Mouse (Mus musculus) liver, embryonic 15.5 days (tissue): ENCODE measurements around the gene Abhd14b. TPM values are rescaled to one million over a fixed set of nuclear protein-coding genes. Genes with fewer than 3 reads are reported as not detected.

Source experiments
- ATAC-seq: fragments of 200-750 bp; cut with Nextera tagmentation; 2 replicates; pipeline ENCODE4 v1.8.0; 2017; ENCODE audit warnings: moderate number of reproducible peaks, mild to moderate bottlenecking, moderate library complexity; ENCODE audit not compliant: insufficient read depth
- H3K27ac ChIP-seq: fragments of 300-500 bp; sonication (generic); replicated peaks from 2 replicates; pipeline ENCODE4 v1.5.1; 2015; ENCODE audit warnings: mild to moderate bottlenecking, inconsistent platforms
- H3K27me3 ChIP-seq: fragments of 300-500 bp; sonication (generic); 2 replicates; pipeline ENCODE4 v1.6.1; 2015; ENCODE audit warnings: mild to moderate bottlenecking, inconsistent platforms
- H3K36me3 ChIP-seq: fragments of 300-500 bp; sonication (generic); replicated peaks from 2 replicates; pipeline ENCODE4 v1.6.1; 2015; ENCODE audit warnings: moderate library complexity, mild to moderate bottlenecking, inconsistent platforms
- H3K4me1 ChIP-seq: fragments of 300-500 bp; sonication (generic); replicated peaks from 2 replicates; pipeline ENCODE4 v1.6.1; 2015; ENCODE audit warnings: inconsistent platforms
- H3K4me2 ChIP-seq: fragments of 300-500 bp; sonication (generic); 2 replicates; pipeline ENCODE4 v1.6.1; 2015; ENCODE audit warnings: moderate library complexity, mild to moderate bottlenecking, inconsistent platforms
- H3K4me3 ChIP-seq: fragments of 300-500 bp; sonication (generic); replicated peaks from 2 replicates; pipeline ENCODE4 v1.5.1; 2015; ENCODE audit warnings: mild to moderate bottlenecking, inconsistent platforms
- H3K9ac ChIP-seq: fragments of 300-500 bp; sonication (generic); 2 replicates; pipeline ENCODE4 v1.6.1; 2015; ENCODE audit warnings: moderate library complexity, mild to moderate bottlenecking, inconsistent platforms
- H3K9me3 ChIP-seq: fragments of 300-500 bp; sonication (generic); replicated peaks from 2 replicates; pipeline ENCODE4 v1.6.1; 2016; ENCODE audit warnings: inconsistent platforms
- WGBS: fragments of 180-500 bp; shearing (Covaris S2); methylation state at CpG from one replicate; pipeline ENCODE4 v1.1.7; 2015; ENCODE audit warnings: mixed read lengths; ENCODE audit not compliant: insufficient replicate concordance; 5-methylcytosine and 5-hydroxymethylcytosine counted together
- polyA plus RNA-seq: library from polyadenylated mRNA; unstranded; fragments of >200 nt; fragmentation: Nextera tagmentation; extraction: Ambion mirVana; gene quantifications from 2 replicates; pipeline ENCODE4 v1.2.1, GENCODE M21; 2015

The Abhd14b gene
- polyA plus RNA-seq, 1 experiment from 2014 or later: 29.0 TPM

DNA sequence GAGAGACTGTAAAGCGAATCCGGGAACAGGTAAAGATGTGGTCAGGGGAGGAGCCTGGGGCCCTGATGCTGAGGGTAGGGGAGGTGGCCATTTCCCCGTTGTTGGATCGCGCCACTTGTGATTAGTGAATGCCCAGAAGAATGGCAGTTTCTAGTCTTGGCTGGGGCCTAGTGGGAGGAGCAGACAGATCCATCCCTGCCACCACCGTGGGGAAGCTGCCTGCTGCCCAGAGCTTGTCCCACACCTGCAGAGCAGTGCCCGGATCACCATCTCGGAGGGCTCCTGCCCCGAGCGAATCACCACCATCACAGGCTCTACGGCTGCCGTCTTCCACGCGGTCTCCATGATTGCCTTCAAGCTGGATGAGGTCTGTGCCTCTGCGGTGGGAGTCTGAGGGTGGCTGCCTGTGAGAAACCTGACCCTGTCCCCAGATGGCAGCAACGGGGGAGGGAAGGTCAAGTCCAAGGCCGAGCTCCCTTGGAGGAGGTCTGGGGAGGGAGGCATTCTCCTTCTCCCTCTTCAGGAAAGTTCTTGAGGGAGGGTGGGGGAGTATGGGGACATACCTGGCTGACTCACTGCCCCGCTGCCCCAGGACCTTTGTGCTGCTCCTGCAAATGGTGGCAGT is 13.3 kb downstream of the Abhd14b start:
- no peak for ATAC-seq
- Histone ChIP-seq H3K9ac (no peak overlapping the region), H3K27ac (no peak overlapping the region), H3K4me3 (no peak overlapping the region), H3K4me1 (peaks cover 6% of the 10 kb centered on the region), H3K9me3 (no peaks in the 10 kb centered on the region), H3K4me2 (no peak overlapping the region), H3K36me3 (no peaks in the 10 kb centered on the region), H3K27me3 (peaks cover 29% of the 10 kb centered on the region)
- WGBS: 71% methylated on average over 18 of the region's 18 CpGs

DNA sequence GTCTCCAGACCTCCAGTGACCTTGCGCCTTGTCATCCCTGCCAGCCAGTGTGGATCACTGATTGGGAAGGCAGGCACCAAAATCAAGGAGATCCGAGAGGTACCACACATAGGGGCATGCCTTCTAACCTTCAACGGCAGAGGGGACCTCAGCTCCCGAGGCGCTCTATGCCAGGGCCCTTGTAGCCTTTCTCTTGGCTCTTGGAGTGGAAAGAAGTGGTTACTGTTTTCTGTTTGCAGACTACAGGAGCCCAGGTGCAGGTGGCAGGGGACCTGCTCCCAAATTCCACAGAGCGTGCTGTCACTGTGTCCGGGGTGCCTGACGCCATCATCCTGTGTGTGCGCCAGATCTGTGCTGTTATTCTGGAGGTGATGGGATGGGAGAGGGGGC is 13.8 kb downstream of the Abhd14b start:
- H3K36me3 ChIP-seq: no peaks in the 10 kb centered on the region
- H3K4me2 ChIP-seq: no peak overlapping the region
- H3K27ac ChIP-seq: no peak overlapping the region
- 73% methylated on average over 9 of the region's 9 CpGs for WGBS
- no peak overlapping the region for H3K4me3 ChIP-seq
- no peak for ATAC-seq
- H3K9me3 ChIP-seq: no peaks in the 10 kb centered on the region
- no peak overlapping the region for H3K9ac ChIP-seq
- peaks cover 5% of the 10 kb centered on the region for H3K4me1 ChIP-seq
- peaks cover 32% of the 10 kb centered on the region for H3K27me3 ChIP-seq

DNA sequence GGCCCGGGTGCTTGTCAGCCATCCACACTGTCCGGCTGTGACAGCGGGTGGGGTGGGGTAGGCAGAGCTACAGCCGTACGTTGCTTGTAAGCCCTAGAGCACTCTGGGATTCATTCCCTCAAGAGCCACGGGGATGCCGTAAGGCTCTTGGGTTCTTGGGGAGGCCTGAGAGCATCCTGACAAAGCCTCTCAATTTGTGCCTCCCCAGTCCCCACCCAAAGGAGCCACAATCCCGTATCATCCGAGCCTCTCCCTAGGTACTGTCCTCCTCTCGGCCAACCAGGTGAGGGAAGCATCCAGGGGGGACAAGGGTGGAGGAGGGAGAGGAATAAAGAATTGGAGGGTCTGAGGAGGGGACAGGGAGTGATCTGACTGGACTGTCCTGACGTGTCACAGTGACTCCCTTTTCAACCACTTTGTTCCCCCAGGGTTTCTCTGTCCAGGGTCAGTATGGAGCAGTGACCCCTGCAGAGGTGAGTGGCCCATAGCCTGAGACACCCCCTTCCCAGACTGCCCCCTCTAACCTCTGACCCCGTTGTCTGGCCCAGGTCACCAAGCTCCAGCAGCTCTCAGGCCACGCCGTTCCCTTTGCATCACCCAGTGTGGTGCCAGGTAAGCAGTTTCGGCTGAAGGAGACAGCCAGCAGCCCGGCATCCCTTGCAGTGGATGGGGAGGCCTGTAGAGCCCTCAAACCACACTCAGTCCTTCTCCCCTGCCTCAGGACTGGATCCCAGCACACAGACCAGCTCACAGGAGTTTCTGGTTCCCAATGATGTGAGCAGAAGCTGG is 14.6 kb downstream of the Abhd14b start:
- H3K9me3 ChIP-seq: no peaks in the 10 kb centered on the region
- no peak overlapping the region for H3K4me3 ChIP-seq
- no peak overlapping the region for H3K9ac ChIP-seq
- H3K36me3 ChIP-seq: no peaks in the 10 kb centered on the region
- peaks cover 5% of the 10 kb centered on the region for H3K4me1 ChIP-seq
- no peak for ATAC-seq
- 66% methylated on average over 16 of the region's 16 CpGs for WGBS
- peaks cover 39% of the 10 kb centered on the region for H3K27me3 ChIP-seq
- H3K4me2 ChIP-seq: no peak overlapping the region
- H3K27ac ChIP-seq: no peak overlapping the region

DNA sequence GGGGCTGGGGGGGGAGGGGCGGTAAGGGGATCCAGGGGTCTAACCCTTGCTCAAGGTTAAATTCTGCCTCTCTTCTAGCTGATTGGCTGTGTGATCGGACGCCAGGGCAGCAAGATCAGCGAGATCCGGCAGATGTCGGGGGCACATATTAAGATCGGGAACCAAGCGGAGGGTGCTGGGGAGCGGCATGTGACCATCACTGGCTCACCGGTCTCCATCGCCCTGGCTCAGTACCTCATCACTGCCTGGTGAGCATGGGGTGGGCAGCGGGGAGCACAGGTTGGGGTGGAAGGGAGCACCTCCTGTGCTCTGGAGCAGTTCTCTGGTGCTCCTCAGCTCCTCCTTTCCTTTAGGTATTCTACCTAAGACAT is 15.2 kb downstream of the Abhd14b start:
- Histone ChIP-seq H3K27ac (no peak overlapping the region), H3K4me1 (peaks cover 5% of the 10 kb centered on the region), H3K4me2 (no peak overlapping the region), H3K4me3 (no peak overlapping the region), H3K27me3 (peaks cover 43% of the 10 kb centered on the region), H3K36me3 (no peaks in the 10 kb centered on the region), H3K9ac (no peak overlapping the region), H3K9me3 (no peaks in the 10 kb centered on the region)
- no peak for ATAC-seq
- WGBS: 80% methylated on average over 12 of the region's 12 CpGs

DNA sequence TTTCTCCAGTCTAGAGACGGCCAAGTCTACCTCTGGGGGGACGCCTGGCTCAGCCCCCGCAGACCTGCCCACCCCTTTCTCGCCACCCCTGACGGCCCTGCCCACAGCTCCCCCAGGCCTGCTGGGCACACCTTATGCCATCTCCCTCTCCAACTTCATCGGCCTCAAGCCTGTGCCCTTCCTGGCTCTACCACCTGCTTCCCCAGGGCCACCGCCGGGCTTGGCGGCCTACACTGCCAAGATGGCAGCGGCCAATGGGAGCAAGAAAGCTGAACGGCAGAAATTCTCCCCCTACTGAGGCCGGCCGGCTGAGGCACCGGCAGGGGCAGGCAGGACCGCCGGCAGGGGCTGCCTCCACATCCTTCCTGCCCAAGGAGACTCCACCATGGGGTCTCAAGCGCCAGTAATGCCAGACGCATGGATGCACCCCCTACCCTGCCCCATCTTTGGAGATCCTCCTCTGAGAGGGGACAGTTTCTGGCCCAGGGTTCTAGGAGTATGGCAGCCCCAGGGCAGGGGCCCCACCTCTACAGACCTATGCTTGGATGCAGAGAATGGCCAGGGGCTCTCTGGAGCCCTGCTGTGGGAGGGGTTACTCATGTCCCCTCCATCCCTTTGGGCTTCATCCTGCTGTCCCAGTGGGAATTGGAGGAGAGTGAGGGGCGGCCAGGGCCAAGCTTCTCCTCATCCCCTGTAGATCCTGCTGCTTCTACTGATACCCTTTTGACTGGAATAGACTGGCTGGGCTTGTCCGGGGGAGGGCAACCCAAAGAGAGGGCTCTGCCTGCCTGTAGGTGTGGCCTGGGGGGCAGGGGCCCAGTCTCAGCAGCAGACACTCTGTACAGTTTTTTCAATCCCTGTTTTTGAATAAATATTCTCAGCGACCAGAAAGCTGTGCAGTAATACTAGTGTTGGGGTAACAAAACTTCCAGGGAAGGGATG is 16.1 kb downstream of the Abhd14b start:
- H3K4me1 ChIP-seq: peaks cover 5% of the 10 kb centered on the region
- H3K27ac ChIP-seq: no peak overlapping the region
- H3K27me3 ChIP-seq: peaks cover 43% of the 10 kb centered on the region
- no peak overlapping the region for H3K4me2 ChIP-seq
- no peak overlapping the region for H3K9ac ChIP-seq
- no peak for ATAC-seq
- H3K36me3 ChIP-seq: no peaks in the 10 kb centered on the region
- WGBS: 77% methylated on average over 21 of the region's 21 CpGs
- no peak overlapping the region for H3K4me3 ChIP-seq
- H3K9me3 ChIP-seq: no peaks in the 10 kb centered on the region

DNA sequence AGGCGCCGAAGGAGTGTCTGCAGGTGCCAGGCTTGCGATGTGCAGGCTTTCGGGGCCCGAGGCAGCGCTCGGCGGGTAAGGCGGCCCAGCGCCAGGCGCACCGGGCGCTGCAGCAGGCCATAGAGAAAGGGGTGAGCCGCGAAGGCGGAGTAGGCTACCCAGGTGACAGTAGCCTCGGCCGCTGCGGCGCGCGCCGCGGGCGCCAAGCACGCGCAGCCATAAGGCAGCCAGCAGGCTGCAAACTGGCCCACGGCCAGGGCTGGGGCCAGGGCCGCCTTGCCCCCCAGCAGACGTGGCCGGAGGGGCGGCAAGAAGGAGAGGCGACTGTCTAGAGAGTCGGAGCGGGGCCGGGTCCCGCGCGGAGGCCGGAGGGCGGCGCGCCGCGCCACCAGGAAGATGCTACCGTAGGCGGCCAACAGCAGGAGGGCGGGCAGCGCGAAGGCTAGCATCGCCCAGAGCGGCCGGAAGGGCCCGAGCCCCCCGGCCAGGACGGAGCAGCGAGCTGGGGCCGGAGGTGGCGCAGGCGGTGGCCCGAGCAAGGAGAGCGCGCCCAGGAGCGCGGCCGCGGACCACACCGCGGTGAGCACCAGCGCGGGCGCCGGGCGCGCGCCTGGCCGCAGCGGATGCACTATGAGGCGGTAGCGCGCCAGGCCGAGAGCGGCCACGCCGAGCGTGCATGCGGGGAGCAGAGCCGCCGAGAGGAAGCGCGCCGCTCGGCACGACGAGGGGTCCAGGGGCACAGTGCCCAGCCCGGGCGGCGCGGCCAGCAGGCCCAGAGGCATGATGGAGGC is 17.7 kb downstream of the Abhd14b start:
- Histone ChIP-seq H3K9me3 (no peaks in the 10 kb centered on the region), H3K27me3 (peaks cover 43% of the 10 kb centered on the region), H3K4me3 (peak overlapping the region; percentile 50), H3K27ac (no peak overlapping the region), H3K4me2 (peak overlapping the region; percentile 72), H3K36me3 (no peaks in the 10 kb centered on the region), H3K9ac (no peak overlapping the region), H3K4me1 (peaks cover 12% of the 10 kb centered on the region)
- 3% methylated on average over 98 of the region's 99 CpGs for WGBS
- peak; percentile 32 for ATAC-seq

DNA sequence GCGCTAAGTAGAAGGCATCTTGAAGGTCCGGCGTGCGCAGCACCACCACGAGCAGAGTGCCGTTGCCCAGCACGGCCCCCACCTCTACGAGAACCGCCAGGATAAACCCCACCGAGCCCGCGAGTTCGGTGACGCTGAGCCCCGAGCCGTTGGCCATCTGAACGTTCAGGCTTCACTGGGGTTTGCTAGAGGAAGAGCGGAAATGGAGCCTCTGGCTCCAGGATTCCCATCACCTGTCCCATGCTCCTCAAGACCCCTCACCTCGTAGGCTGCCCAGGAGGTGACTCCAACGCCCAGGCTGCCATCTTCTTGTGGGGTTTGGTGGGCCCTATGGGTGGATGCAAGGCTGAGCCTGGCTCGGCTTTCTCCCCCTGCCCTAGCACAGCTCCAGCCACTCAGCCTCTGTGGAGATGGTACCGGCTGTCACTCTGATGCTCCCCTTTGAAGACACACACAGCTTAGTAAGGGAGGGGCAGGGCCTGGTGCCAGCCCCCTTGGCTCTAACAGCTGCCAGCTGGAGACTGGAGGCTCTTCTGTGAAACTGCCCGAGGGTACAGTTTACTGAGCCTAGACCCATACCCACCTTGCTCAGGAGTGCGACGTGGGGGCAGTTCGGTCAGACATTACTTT is 18.4 kb downstream of the Abhd14b start, which contains the start of gene Gpr62:
Gene Gpr62, minus strand, starts transcription at position 368 of the 630 bp plus-strand sequence.
- Histone ChIP-seq H3K4me2 (peak within 1 kb of the TSS; percentile 72), H3K9me3 (no peaks in the 10 kb centered on the region), H3K27me3 (peaks cover 43% of the 10 kb centered on the region), H3K27ac (no peak within 1 kb of the TSS), H3K36me3 (no peaks in the 10 kb centered on the region), H3K9ac (no peak within 1 kb of the TSS), H3K4me1 (peaks cover 12% of the 10 kb centered on the region), H3K4me3 (peak within 1 kb of the TSS; percentile 50)
- ATAC-seq: no peak
- WGBS: 26% methylated on average over 26 of the region's 26 CpGs

DNA sequence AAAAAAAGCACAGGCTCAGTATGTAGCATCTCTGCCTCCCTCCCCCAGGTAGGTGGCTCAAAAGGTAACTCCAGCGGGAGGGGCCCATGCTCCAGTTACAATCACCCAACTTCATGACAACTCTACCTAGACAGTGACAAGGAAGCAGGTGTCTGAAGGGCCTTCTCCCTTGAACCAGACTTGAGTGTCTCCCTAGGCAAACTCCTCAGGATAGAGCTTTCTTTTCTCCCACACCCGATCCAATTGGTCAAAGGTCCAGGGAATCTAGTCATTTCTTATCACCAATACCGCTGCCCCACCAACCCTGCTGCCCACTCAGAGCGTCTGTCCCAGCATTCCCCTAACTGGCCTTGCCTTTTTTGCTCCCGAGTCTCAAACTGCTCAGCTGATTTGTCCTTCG is 19.5 kb downstream of the Abhd14b start:
- Histone ChIP-seq H3K4me3 (no peak overlapping the region), H3K4me2 (no peak overlapping the region), H3K36me3 (no peaks in the 10 kb centered on the region), H3K9ac (no peak overlapping the region), H3K4me1 (peaks cover 12% of the 10 kb centered on the region), H3K9me3 (no peaks in the 10 kb centered on the region), H3K27ac (no peak overlapping the region), H3K27me3 (peaks cover 43% of the 10 kb centered on the region)
- ATAC-seq: no peak
- WGBS: 72% methylated on average over 6 of the region's 6 CpGs

DNA sequence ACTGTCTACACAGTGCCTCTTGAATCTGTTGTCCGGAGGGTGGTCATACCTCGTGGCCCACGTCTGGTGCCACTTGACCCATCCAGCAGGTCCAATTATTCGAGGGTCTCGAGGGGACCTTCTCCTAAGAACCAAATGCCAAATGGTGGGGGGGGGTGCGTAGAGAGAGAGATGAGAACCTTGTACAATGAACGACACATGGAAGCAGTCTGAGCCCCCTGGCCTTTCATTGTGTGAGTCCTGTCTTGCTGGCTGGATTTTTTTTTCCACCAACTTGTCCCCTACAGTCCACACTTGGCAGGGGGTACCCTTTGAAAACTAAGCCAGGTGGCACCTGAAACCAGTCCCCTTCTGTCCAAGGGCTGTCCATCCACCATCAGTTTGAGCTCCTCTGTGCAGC is 20.5 kb downstream of the Abhd14b start:
- Histone ChIP-seq H3K9ac (no peak overlapping the region), H3K36me3 (no peaks in the 10 kb centered on the region), H3K4me1 (peaks cover 12% of the 10 kb centered on the region), H3K4me3 (no peak overlapping the region), H3K9me3 (no peaks in the 10 kb centered on the region), H3K4me2 (no peak overlapping the region), H3K27me3 (peaks cover 43% of the 10 kb centered on the region), H3K27ac (no peak overlapping the region)
- ATAC-seq: no peak
- 69% methylated on average over 7 of the region's 7 CpGs for WGBS

DNA sequence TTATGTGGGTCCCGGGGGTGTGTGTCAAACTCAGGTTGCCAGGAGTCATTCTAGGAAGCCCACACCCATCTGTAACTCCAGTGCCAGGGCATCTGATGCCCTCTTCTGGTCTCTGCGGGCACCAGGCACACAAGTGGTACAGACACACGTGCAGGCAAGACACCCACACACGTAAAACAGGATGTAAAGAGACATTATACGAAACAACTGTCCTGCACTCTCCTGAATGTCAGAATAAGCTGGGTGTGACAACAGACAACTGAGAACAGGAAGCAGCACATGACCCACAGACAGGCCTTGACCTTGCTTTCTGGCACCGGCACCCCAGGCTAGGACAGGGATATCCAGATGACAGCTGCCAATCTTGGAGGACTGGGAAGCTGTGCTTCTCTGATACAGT is 22.1 kb downstream of the Abhd14b start:
- H3K27me3 ChIP-seq: peaks cover 28% of the 10 kb centered on the region
- no peaks in the 10 kb centered on the region for H3K36me3 ChIP-seq
- no peaks in the 10 kb centered on the region for H3K9me3 ChIP-seq
- H3K9ac ChIP-seq: no peak overlapping the region
- H3K4me2 ChIP-seq: no peak overlapping the region
- no peak for ATAC-seq
- peaks cover 18% of the 10 kb centered on the region for H3K4me1 ChIP-seq
- 32% methylated on average over 6 of the region's 6 CpGs for WGBS
- H3K4me3 ChIP-seq: no peak overlapping the region
- H3K27ac ChIP-seq: no peak overlapping the region
